Mouse (Mus musculus) intestine, embryonic 14.5 days (tissue): ENCODE data around the gene Hagh. TPM values are rescaled to one million over a fixed set of nuclear protein-coding genes. Genes with fewer than 3 reads are reported as not detected.

Source experiments
- ATAC-seq: fragments of 200-750 bp; cut with Nextera tagmentation; replicated peaks from 2 replicates; pipeline ENCODE4 v1.8.0; 2017; ENCODE audit warnings: low read depth, moderate number of reproducible peaks, moderate TSS enrichment, moderate library complexity; ENCODE audit not compliant: low FRiP score, low TSS enrichment
- DNase-seq: peaks from one replicate; pipeline ENCODE4 v3.0.0-alpha.2; 2018; ENCODE audit warnings: low spot score
- H3K27ac ChIP-seq: fragments of 300-500 bp; sonication (generic); 2 replicates; pipeline ENCODE4 v1.5.1; 2014; ENCODE audit warnings: low read depth, mild to moderate bottlenecking, control low read depth
- H3K27me3 ChIP-seq: fragments of 300-500 bp; sonication (generic); replicated peaks from 2 replicates; pipeline ENCODE4 v1.6.1; 2014; ENCODE audit warnings: low read length, control low read depth; ENCODE audit not compliant: control insufficient read depth, insufficient read depth
- H3K36me3 ChIP-seq: fragments of 300-500 bp; sonication (generic); 2 replicates; pipeline ENCODE4 v1.6.1; 2014; ENCODE audit warnings: low read length, control low read depth; ENCODE audit not compliant: control insufficient read depth, insufficient read depth
- H3K4me1 ChIP-seq: fragments of 300-500 bp; sonication (generic); replicated peaks from 2 replicates; pipeline ENCODE4 v1.6.1; 2014; ENCODE audit warnings: low read length, control low read depth, mixed read lengths; ENCODE audit not compliant: control insufficient read depth, insufficient read depth
- H3K4me2 ChIP-seq: fragments of 300-500 bp; sonication (generic); 2 replicates; pipeline ENCODE4 v1.6.1; 2014; ENCODE audit warnings: low read length
- H3K4me3 ChIP-seq: fragments of 300-500 bp; sonication (generic); 2 replicates; pipeline ENCODE4 v1.5.1; 2014; ENCODE audit warnings: low read depth, low read length, control low read depth, mixed read lengths
- H3K9ac ChIP-seq: fragments of 300-500 bp; sonication (generic); 2 replicates; pipeline ENCODE4 v1.6.1; 2014; ENCODE audit warnings: mild to moderate bottlenecking, low read length
- H3K9me3 ChIP-seq: fragments of 300-500 bp; sonication (generic); 2 replicates; pipeline ENCODE4 v1.6.1; 2016; ENCODE audit warnings: low read length, control low read depth; ENCODE audit not compliant: control insufficient read depth
- WGBS: fragments of 180-500 bp; shearing (Covaris S2); extraction: QIAGEN DNeasy Blood & Tissue Kit; methylation state at CpG from one replicate; pipeline ENCODE4 v1.1.7; 2014; 5-methylcytosine and 5-hydroxymethylcytosine counted together
- polyA plus RNA-seq: library from polyadenylated mRNA; unstranded; fragments of >200 nt; fragmentation: Nextera tagmentation; extraction: Ambion mirVana; gene quantifications from 2 replicates; pipeline ENCODE4 v1.2.1, GENCODE M21; 2014

The Hagh gene
- polyA plus RNA-seq, 1 experiment from 2014 or later, result 39.1 TPM

GRCm38 (mm10) chr17:24842631-24843030, 2.7 kb downstream of the Hagh start:
- H3K27me3 ChIP-seq, result peaks cover 2% of the 10 kb centered on the region; the same call in 1 of the 2 replicates
- no peaks in the 10 kb centered on the region for H3K9me3 ChIP-seq
- no peaks in the 10 kb centered on the region for H3K4me1 ChIP-seq
- H3K27ac ChIP-seq, result no peak overlapping the region
- ATAC-seq (no peak), DNase-seq (no peak)
- WGBS, result 57% methylated on average over 2 of the region's 2 CpGs
- H3K4me2 ChIP-seq, result no peak overlapping the region
- H3K9ac ChIP-seq, result no peak overlapping the region
- H3K4me3 ChIP-seq, result no peak overlapping the region
- no peaks in the 10 kb centered on the region for H3K36me3 ChIP-seq

DNA sequence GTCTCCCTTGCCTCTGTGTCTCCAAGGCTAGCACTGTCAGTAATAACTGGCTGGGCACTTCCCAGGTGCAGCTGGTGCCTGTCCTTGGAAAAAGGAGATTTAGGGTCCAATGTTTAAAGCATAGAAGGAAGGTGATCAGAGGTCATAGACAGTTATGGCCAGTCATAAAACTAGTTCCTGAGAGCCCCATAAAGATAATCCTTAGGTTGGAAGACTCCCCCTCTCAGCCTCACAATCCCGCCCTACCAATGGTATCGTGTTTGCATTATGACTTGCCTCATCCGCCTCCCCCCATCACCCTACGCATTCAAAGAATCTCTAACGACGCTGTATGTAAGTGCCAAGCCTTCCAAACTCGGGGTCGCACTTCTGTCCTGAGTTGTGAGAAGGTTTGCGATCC, 4.6 kb downstream of the Hagh start:
- H3K27ac ChIP-seq, result no peak overlapping the region
- no peak overlapping the region for H3K4me3 ChIP-seq
- DNase-seq (no peak), ATAC-seq (no peak)
- H3K36me3 ChIP-seq, result no peaks in the 10 kb centered on the region
- H3K9ac ChIP-seq, result no peak overlapping the region
- H3K4me2 ChIP-seq, result peak overlapping the region; percentile 13; the same call in 1 of the 2 replicates
- WGBS, result 35% methylated on average over 9 of the region's 9 CpGs
- H3K4me1 ChIP-seq, result peaks cover 6% of the 10 kb centered on the region
- no peaks in the 10 kb centered on the region for H3K9me3 ChIP-seq
- H3K27me3 ChIP-seq, result no peaks in the 10 kb centered on the region; the same call in 1 of the 2 replicates

- DNase-seq, result no peak
- Histone ChIP-seq H3K9me3 (no peaks in the 10 kb centered on the region), H3K4me1 (peaks cover 12% of the 10 kb centered on the region), H3K27me3 (peaks cover 6% of the 10 kb centered on the region; the same call in 1 of the 2 replicates), H3K36me3 (no peaks in the 10 kb centered on the region), H3K4me3 (no peak overlapping the region), H3K27ac (no peak overlapping the region), H3K9ac (no peak overlapping the region), H3K4me2 (no peak overlapping the region)
- WGBS, result 100% methylated on average over 1 of the region's 1 CpGs
- no peak for ATAC-seq
These were observed 7.4 kb downstream of the Hagh start for GRCm38 (mm10) chr17:24847386-24847785.

- H3K27me3 ChIP-seq, result peaks cover 6% of the 10 kb centered on the region; the same call in 1 of the 2 replicates
- ATAC-seq (no peak), DNase-seq (no peak)
- peaks cover 5% of the 10 kb centered on the region; the same call in 1 of the 2 replicates for H3K36me3 ChIP-seq
- peaks cover 12% of the 10 kb centered on the region for H3K4me1 ChIP-seq
- no peak overlapping the region for H3K9ac ChIP-seq
- H3K27ac ChIP-seq, result no peak overlapping the region
- H3K4me3 ChIP-seq, result peak overlapping the region; percentile 96
- peak overlapping the region; percentile 91 for H3K4me2 ChIP-seq
- H3K9me3 ChIP-seq, result no peaks in the 10 kb centered on the region
These were observed 8.7 kb downstream of the Hagh start for GRCm38 (mm10) chr17:24848600-24849031.

DNA sequence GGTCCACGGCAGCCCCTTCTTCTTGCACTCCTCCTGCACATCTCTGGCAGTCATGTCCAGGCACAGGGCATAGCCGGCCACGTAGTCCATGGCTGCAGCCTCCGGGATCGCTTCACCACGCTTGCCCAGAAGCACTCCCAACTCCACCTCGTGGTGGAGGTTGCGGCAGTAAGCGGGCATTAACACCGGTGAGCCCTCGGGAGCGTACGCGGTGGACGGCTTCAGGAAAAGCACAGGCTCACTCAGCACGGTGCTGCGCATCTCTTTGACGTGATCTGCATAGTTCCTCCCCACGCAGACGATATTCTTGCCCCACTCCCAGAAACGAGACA, 9.8 kb downstream of the Hagh start:
- H3K4me1 ChIP-seq, result peaks cover 12% of the 10 kb centered on the region
- H3K36me3 ChIP-seq, result peaks cover 15% of the 10 kb centered on the region
- peak overlapping the region; percentile 96 for H3K4me3 ChIP-seq
- no peak for DNase-seq
- peak overlapping the region; percentile 91 for H3K27ac ChIP-seq
- peak overlapping the region; percentile 91 for H3K4me2 ChIP-seq
- H3K9ac ChIP-seq, result peak overlapping the region; percentile 71
- ATAC-seq, result no peak; the same call in 1 of the 2 replicates
- H3K9me3 ChIP-seq, result no peaks in the 10 kb centered on the region
- peaks cover 6% of the 10 kb centered on the region; the same call in 1 of the 2 replicates for H3K27me3 ChIP-seq
- under 1% methylated on average over 21 of the region's 21 CpGs for WGBS

DNA sequence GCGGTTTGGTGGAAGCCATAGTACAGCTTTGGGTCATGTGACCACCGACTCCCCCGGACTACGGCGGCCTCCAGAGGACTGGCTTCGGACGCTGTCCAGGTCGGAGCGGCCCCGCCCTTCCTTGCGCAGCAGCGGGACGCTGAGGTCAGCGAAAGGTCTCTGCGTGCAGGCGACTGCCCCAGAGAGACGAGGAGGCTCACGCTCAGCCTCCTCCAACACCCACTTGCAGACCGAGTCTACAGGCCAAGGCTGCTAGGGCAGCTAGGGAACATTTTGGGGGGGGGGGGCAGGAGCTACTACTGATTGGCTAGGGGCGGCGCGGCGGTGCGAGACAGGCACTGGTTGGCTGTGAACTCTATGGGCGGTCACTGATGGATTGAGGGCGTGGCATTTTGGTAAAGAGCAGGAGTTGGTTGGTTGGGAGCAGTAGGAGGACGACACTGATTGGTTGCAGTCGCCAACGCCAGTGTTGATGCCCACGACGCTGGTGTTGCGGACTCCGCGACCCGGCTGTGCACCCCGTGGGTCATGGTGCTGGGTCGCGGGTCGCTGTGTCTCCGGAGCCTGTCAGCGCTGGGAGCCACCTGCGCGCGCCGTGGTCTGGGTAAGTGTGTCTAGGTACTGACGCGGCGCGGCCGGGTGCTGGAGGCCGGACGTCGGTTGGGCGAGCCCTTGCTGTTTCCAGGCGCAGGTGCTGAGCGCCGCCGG, 10.3 kb downstream of the Hagh start, which contains the start of gene Fahd1:
TSS of gene Fahd1 (minus strand) at position 300 of the 708 bp plus-strand sequence.
- peak within 1 kb of the TSS; percentile 96 for H3K4me3 ChIP-seq
- H3K4me2 ChIP-seq, result peak within 1 kb of the TSS; percentile 94
- peak within 1 kb of the TSS; percentile 71 for H3K9ac ChIP-seq
- peaks cover 12% of the 10 kb centered on the region for H3K4me1 ChIP-seq
- no peaks in the 10 kb centered on the region for H3K9me3 ChIP-seq
- peak within 1 kb of the TSS; percentile 91 for H3K27ac ChIP-seq
- WGBS, result under 1% methylated on average over 58 of the region's 58 CpGs
- ATAC-seq, result peak; percentile 99
- peak; percentile 97 for DNase-seq
- peaks cover 15% of the 10 kb centered on the region for H3K36me3 ChIP-seq
- peaks cover 6% of the 10 kb centered on the region; the same call in 1 of the 2 replicates for H3K27me3 ChIP-seq

GRCm38 (mm10) chr17:24850773-24851127, 10.8 kb downstream of the Hagh start:
- ATAC-seq (no peak), DNase-seq (no peak)
- peaks cover 12% of the 10 kb centered on the region for H3K4me1 ChIP-seq
- under 1% methylated on average over 20 of the region's 20 CpGs for WGBS
- H3K27me3 ChIP-seq, result peaks cover 6% of the 10 kb centered on the region; the same call in 1 of the 2 replicates
- H3K27ac ChIP-seq, result no peak overlapping the region
- H3K9me3 ChIP-seq, result no peaks in the 10 kb centered on the region
- H3K9ac ChIP-seq, result peak overlapping the region; percentile 71
- peak overlapping the region; percentile 96 for H3K4me3 ChIP-seq
- peak overlapping the region; percentile 94 for H3K4me2 ChIP-seq
- peaks cover 15% of the 10 kb centered on the region for H3K36me3 ChIP-seq

DNA sequence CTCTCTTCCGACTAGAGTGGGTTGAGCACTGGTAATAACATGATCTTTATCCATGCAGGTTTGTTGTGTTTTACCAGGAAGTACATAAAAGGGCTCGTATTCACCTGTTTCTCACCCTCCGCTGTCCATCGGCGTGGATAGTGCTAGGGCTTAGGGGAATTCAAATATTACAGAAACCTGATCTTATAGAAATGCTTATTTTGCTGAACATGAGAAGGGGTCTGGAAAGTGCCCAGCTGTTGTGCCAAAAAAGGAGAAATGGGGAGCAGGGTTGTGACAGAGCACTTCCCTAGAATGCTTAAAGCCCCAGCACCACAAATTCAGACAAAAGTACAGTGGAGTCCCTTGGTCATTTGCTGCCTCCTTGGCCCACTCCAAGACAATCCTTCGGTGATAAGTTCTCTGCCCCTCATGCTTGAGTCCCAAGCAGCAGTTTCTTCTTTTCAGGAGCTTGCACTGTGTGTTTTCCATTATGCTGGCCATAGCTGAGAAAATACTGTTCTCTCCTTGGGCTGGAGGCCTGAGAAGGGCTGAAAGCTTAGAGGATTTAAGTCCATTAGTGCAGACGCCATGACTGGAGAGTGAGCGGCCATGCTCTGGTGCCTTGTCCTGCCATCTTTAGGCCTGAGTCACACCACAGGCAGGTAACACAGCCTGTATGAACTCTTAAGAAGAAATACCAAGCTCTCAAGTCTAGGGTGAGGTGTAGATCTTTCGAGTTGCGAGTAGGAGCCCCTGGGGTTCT, 11.6 kb downstream of the Hagh start:
- no peak overlapping the region for H3K9ac ChIP-seq
- DNase-seq (no peak), ATAC-seq (no peak)
- no peak overlapping the region for H3K27ac ChIP-seq
- 81% methylated on average over 10 of the region's 10 CpGs for WGBS
- H3K4me2 ChIP-seq, result peak overlapping the region; percentile 94
- H3K9me3 ChIP-seq, result no peaks in the 10 kb centered on the region
- H3K4me3 ChIP-seq, result peak overlapping the region; percentile 96; the same call in 1 of the 2 replicates
- peaks cover 12% of the 10 kb centered on the region for H3K4me1 ChIP-seq
- peaks cover 6% of the 10 kb centered on the region; the same call in 1 of the 2 replicates for H3K27me3 ChIP-seq
- peaks cover 21% of the 10 kb centered on the region for H3K36me3 ChIP-seq
